Mouse (Mus musculus): ENCODE measurements around the gene Nkx1-2. TPM values are rescaled to one million over a fixed set of nuclear protein-coding genes. Genes with fewer than 3 reads are reported as not detected.
A peak's percentile ranks its signal among the peaks of the same experiment; 100 is the strongest.

Nkx1-2 gene
- polyA plus RNA-seq, 1 experiment: not detected

DNA sequence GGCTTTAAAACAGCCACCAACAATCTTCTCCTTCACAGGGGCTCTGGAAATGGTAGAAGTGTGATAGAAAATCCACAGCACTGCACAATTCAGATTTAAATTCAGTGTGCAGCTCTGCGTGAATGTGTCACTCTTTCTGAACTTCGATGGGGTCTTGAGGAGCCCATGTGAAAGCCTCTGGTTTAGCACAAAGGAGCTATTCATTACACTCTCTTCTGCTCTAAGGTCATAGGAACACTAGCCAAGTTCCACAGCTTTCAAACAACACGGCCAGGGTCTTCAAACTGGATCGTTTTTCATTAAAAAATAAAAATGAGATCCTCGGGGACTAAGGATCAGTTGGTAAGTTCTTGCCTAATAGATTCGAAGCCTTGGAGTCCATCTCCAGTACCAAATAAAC lies 26.2 kb downstream of the Nkx1-2 start:
- WGBS: 52% methylated on average over 6 of the region's 6 CpGs
- no peak for DNase-seq (ENCODE audit: low read depth, low spot score)

DNA sequence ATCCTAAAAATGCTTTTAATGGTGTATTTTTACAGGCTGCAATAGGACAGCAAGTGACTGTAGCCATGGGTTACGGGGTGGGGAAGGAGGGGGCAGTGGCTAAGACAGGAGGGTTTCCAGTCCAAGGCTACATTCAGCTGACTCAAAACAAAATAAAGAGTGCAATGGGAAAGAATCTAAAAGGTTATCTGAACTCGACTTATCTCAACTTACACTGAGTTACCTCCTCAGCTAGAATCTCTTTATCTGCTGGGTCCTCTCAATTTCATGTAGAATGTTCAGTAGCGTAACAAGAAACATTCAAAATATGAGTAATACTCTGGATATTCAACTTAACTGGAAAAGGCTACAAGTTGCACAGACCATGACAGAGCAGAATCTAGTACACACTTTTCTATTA lies 26.7 kb downstream of the Nkx1-2 start:
- DNase-seq (ENCODE audit: low read depth, low spot score): no peak
- 54% methylated on average over 3 of the region's 3 CpGs for WGBS

DNA sequence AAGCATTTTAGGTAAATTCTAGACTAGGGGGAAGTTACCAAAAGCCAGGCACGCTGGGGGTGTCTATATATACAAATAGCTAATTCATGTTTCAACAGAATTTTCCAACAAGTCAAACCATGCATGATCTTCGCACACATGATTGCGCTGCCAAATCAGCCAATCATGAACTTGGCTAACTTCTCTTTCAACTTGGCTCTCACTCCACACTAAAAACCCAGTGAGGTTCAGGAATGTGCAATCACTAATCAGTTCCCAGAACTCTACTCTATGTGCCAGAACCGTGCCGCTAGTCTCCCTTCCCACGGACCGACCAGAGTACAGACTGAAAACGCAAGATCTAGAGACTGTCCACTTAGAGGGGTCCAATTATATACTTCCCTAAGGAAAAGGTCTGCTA lies 28.0 kb downstream of the Nkx1-2 start:
- 35% methylated on average over 8 of the region's 8 CpGs for WGBS
- no peak for DNase-seq (ENCODE audit: low read depth, low spot score)

DNA sequence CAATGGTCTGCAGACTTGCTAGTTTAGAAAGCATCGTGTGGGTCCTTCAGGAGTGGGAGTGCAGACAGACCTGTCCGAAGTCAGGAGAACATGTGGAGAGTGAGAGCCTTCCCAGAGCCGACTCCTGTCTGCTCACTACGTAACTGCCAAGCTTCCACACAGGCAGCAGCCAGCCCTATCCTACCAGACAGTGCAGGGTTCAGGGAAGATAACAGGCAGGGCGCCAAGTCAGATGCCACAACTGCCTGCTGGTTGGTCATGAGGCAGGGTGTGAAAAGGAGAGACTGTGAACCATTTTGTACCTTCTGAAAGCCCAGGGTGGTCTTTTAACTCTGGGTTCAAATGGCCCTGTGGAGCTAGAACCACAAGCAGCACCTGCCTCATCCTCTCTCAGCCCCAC lies 29.4 kb downstream of the Nkx1-2 start:
- 49% methylated on average over 5 of the region's 5 CpGs for WGBS
- no peak for DNase-seq (ENCODE audit: low read depth, low spot score)

DNA sequence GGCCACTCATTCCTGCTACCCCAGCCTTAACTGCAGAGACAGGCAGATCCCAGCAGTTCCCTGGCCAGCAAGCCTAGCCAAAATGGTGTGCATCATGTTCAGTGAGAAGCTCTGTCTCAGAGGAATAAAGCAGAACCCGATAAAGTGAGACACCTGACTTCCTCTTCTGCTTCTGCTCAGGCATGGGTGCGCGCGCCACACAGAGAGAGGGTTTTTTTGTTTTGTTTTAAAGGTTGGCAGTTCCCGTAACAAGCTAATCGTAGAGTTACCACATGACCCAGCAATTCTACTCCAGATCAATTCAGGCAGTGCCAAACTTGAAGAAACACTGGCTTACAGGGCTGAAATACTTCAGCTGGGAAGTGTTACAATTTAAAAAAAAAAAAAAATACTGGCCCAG lies 30.6 kb downstream of the Nkx1-2 start:
- WGBS: 67% methylated on average over 6 of the region's 6 CpGs
- no peak for DNase-seq (ENCODE audit: low read depth, low spot score)

DNA sequence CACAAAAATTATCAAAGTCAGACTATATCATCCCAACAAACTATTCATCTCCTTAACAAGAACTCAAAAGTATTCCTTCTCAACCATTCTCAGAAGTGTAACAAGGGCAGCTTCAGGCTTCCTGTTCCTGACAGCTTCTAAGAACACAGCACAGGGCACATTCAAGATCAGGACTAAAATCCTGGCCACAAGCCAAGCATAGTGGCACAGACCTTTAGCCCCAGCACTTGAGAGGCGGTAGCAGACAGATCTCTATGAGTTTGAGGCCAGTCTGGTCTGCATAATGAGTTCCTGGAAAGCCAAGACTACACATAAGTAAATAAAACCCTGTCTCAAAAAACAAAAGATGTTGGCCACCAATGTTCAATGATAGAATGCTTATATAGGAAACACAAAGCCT lies 33.6 kb downstream of the Nkx1-2 start:
- DNase-seq (ENCODE audit: low read depth, low spot score): no peak
- 20% methylated on average over 1 of the region's 1 CpGs for WGBS

DNA sequence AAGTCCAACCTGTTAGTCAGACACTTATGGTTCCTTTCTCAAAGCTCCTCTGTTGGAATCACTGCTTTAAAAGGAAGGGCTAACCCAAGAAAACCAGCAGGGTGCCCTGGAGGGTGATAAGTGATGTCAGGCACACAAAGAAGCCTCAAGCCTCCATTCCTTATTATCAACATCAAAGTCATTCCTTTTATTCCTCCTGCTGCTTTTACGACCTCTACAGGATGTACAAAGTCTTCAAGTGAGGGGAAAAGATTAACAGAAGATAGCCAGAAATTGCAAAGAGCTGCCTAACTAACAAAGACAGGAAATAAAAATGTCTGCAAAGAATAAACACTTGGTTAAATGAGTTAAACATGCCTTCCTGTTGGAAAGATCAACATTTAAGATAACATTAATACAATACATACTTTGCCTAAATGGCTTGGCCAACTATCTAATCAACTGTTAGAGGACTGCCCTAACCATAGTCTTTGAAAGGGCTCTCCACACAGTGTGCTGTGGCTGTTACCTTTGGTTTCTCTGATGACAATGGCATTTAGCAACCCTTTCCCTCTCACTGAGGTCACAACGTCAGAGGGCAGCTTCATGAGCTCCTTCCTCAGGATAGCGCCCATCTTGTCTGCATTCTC lies 40.2 kb downstream of the Nkx1-2 start:
- 52% methylated on average over 3 of the region's 3 CpGs for WGBS

DNA sequence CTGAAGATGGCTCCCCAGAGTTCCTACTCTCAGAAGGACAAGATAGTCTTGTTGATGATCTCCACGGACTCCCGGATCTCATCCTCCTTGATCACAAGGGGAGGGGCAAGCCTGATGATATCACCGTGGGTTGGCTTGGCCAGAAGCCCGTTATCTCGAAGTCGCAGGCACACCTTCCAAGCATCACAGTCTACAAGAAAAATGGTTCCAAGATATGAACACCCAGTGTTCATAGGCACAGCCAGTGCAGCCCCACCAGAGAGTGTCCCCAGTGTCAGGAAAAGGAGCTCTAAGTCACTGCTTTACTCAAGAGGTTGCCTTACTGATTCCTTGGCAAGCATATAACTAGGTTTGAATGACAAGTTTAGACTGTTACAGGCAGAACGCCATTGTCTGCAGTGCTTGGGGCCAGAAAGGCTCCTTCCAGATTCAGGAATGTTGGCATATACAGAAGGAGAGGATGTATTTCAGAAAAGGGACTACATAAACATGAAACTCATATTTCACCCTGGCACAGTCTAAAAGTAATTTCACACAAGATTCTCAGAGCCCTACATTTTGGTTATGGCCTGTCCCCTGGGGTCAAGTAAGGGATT lies 41.2 kb downstream of the Nkx1-2 start:
- 53% methylated on average over 7 of the region's 7 CpGs for WGBS
- no peak for DNase-seq (ENCODE audit: low read depth, low spot score)

More for the DNA sequence above, 40.2 kb downstream of the Nkx1-2 start:
- DNase-seq (ENCODE audit: low read depth, low spot score): no peak

DNA sequence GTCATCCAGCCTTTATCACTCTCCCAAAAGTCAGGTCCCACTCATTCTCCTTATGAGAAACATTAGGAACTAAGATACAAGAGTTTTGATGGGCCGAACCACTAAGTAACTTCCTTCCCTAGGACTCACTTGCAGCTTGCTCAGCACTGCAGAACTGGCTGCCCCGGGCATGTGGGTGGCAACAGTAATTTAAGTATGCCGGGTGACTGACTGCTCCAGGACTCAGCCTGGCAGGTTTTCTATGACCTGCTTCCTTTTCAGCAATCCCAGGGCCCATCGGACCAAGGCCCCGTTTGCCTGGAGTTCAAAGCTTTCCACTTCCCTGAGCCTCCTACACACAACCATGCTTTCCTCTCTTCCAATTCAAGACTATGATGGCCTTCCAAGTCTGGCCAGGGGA lies 42.9 kb downstream of the Nkx1-2 start:
- DNase-seq (ENCODE audit: low read depth, low spot score): no peak

DNA sequence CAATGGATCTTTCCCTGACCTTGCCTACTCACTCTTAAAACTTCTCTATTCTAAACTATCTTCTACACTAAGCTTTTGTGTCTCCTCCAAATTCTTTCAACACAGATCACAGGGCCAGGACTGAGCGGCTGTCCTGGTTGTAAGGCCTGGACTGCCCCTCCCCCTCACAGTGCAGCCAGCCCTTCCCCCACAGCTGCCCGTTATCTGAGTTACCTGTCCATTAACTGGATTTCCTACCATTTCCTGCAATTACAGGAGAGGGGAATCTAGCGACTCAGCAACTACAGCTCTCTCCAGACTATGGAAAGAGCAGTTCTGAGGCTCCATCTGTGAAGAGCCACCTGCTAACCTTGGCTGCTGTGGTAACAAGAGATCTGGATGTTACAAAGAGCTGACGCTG lies 43.5 kb downstream of the Nkx1-2 start:
- 44% methylated on average over 4 of the region's 4 CpGs for WGBS
- DNase-seq (ENCODE audit: low read depth, low spot score): no peak

More for the DNA sequence above, 42.9 kb downstream of the Nkx1-2 start:
- 60% methylated on average over 5 of the region's 5 CpGs for WGBS

DNA sequence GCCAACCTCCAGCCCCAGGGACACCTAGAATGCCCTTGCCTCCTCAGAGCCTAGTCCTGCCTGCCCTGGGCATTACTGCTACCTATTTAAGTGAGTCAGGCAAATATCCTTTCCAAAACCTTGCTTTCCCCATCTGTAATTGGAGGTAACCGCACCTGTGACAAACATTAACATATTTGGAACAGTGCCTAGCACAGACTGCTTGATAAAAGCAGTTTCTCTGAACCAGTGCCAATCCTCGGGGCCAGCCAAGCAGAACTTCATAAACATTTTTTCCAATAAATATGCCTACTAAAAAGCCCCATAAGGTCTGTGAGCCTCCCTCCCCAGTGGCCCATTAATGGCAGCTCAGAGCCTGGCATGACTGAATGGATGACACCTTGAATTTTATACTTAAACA lies 45.3 kb downstream of the Nkx1-2 start:
- WGBS: 13% methylated on average over 2 of the region's 2 CpGs
- no peak for DNase-seq (ENCODE audit: low read depth, low spot score)

DNA sequence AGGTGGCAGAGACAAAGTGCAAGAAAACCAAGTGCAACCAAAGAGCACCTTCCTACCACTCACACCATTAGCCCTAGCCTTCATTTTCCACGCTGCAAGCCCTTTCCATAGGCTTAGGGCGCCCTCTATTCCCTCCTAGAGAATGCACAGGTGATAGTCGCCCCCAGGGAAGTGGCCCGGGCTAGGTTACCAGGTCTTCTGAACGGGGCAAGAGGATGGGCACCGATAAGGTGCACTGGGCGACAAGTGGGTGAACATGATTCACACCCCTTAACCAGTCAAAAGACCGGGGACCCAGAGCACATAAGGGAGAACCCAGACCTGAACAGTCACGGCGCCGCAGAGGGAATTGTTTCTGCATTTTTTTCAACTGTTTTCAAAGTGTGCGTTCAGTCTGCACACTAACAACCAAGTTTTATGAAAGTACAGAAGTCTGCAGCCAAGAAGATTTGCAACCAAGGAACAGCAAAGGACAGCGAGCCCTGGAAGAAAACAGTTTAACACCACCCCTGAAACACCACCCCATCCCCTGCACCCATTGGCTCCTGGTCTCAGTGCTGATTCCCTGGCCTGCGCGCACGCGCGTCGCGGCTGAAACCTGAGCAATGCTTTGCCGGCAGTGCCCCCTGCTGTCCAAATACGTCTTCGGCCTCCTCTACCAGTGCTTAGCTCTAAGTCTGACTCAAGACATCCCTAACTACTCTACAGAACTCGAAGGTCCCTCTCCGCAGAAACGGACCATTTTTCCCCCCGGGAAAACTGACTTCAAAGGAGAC lies 47.9 kb downstream of the Nkx1-2 start:
- WGBS: under 1% methylated on average over 27 of the region's 27 CpGs
- DNase-seq (ENCODE audit: low read depth, low spot score): peak; percentile 83

DNA sequence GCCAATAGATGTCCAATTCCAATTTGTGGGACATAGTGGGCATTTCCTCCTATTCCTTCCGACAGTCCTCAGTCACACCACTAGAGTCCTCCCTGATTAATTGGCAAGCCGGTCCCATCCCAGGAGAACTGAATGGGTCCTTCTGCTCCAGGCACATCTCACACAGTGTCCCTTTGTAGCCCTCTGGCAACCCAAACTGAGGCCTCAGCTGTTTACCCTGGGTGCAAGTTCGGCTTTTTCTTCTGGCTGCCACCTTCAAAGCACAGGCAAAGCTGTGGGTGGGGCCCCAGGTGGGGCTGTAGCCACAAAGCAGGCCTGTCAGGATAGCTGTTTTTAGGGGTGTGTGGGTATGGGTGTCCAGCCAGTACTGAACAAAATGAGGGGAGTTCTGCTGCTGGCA lies 52.3 kb downstream of the Nkx1-2 start:
- DNase-seq (ENCODE audit: low read depth, low spot score): no peak
- WGBS: 66% methylated on average over 3 of the region's 3 CpGs

Other genes with a start within 250 kb of the Nkx1-2 start
- 361 and 580 TPM in 2 replicates for gene Oat, start 23.2 kb downstream of the Nkx1-2 start, polyA plus RNA-seq (2012; rRNA removed)
- 39.7 and 42.5 TPM in 2 replicates for gene Lhpp, start 11.0 kb upstream of the Nkx1-2 start, polyA plus RNA-seq (2012; rRNA removed)
- gene Fam53b, start 214.2 kb upstream of the Nkx1-2 start, polyA plus RNA-seq (2012; rRNA removed): 20.6 and 32.7 TPM in 2 replicates